Mouse (Mus musculus) embryonic facial prominence, embryonic 13.5 days (tissue): Measurements from ENCODE around the gene Pcolce. TPM values are rescaled to one million over a fixed set of nuclear protein-coding genes. Genes with fewer than 3 reads are reported as not detected.

Experiments used
- ATAC-seq: fragments of 200-750 bp; cut with Nextera tagmentation; 2 replicates; pipeline ENCODE4 v1.8.0; 2017; ENCODE audit warnings: low read depth; ENCODE audit not compliant: insufficient number of reproducible peaks, insufficient read depth, low FRiP score, low TSS enrichment
- H3K27ac ChIP-seq: fragments of 300-500 bp; sonication (generic); 2 replicates; pipeline ENCODE4 v1.5.1; 2015; ENCODE audit warnings: moderate library complexity, mild to moderate bottlenecking, inconsistent platforms
- H3K27me3 ChIP-seq: fragments of 300-500 bp; sonication (generic); 2 replicates; pipeline ENCODE4 v1.6.1; 2015; ENCODE audit warnings: mild to moderate bottlenecking, inconsistent platforms
- H3K36me3 ChIP-seq: fragments of 300-500 bp; sonication (generic); 2 replicates; pipeline ENCODE4 v1.6.1; 2015; ENCODE audit warnings: mild to moderate bottlenecking, inconsistent platforms
- H3K4me1 ChIP-seq: fragments of 300-500 bp; sonication (generic); 2 replicates; pipeline ENCODE4 v1.6.1; 2015; ENCODE audit warnings: inconsistent platforms
- H3K4me2 ChIP-seq: fragments of 300-500 bp; sonication (generic); 2 replicates; pipeline ENCODE4 v1.6.1; 2015; ENCODE audit warnings: moderate library complexity, mild to moderate bottlenecking, inconsistent platforms
- H3K4me3 ChIP-seq: fragments of 300-500 bp; sonication (generic); 2 replicates; pipeline ENCODE4 v1.5.1; 2015; ENCODE audit warnings: mild to moderate bottlenecking, inconsistent platforms
- H3K9ac ChIP-seq: fragments of 300-500 bp; sonication (generic); 2 replicates; pipeline ENCODE4 v1.6.1; 2015; ENCODE audit warnings: mild to moderate bottlenecking, inconsistent platforms
- H3K9me3 ChIP-seq: fragments of 300-500 bp; sonication (generic); 2 replicates; pipeline ENCODE4 v1.6.1; 2016; ENCODE audit warnings: inconsistent platforms
- WGBS: fragments of 180-500 bp; shearing (Covaris S2); methylation state at CpG from one replicate; pipeline ENCODE4 v1.1.7; 2015; ENCODE audit warnings: mixed read lengths; 5-methylcytosine and 5-hydroxymethylcytosine counted together
- polyA plus RNA-seq: library from polyadenylated mRNA; unstranded; fragments of >200 nt; fragmentation: Nextera tagmentation; extraction: Ambion mirVana; gene quantifications from 2 replicates; pipeline ENCODE4 v1.2.1, GENCODE M21; 2015

Gene Pcolce
- polyA plus RNA-seq, 1 experiment from 2014 or later: 135 TPM

GRCm38 (mm10) chr5:137562965-137563364 lies 50.6 kb downstream of the Pcolce start:
- no peaks in the 10 kb centered on the region for H3K4me1 ChIP-seq
- H3K36me3 ChIP-seq: no peaks in the 10 kb centered on the region
- 75% methylated on average over 10 of the region's 10 CpGs for WGBS
- ATAC-seq: no peak
- no peaks in the 10 kb centered on the region for H3K27me3 ChIP-seq
- no peak overlapping the region for H3K4me2 ChIP-seq
- no peak overlapping the region for H3K27ac ChIP-seq
- H3K4me3 ChIP-seq: no peak overlapping the region
- no peak overlapping the region for H3K9ac ChIP-seq
- no peaks in the 10 kb centered on the region for H3K9me3 ChIP-seq

GRCm38 (mm10) chr5:137561556-137561955 lies 52.0 kb downstream of the Pcolce start:
- H3K9me3 ChIP-seq: no peaks in the 10 kb centered on the region
- no peak overlapping the region for H3K9ac ChIP-seq
- no peaks in the 10 kb centered on the region for H3K27me3 ChIP-seq
- no peak for ATAC-seq
- H3K4me1 ChIP-seq: no peaks in the 10 kb centered on the region
- no peaks in the 10 kb centered on the region for H3K36me3 ChIP-seq
- H3K27ac ChIP-seq: no peak overlapping the region
- H3K4me2 ChIP-seq: no peak overlapping the region
- no peak overlapping the region for H3K4me3 ChIP-seq
- 76% methylated on average over 6 of the region's 6 CpGs for whole genome bisulfite sequencing

Other genes with a start within 250 kb of the Pcolce start
- gene Zan, start 136.7 kb downstream of the Pcolce start, polyA plus RNA-seq: 0.11 and 0.17 TPM in 2 replicates
- gene Pop7, start 111.3 kb downstream of the Pcolce start, polyA plus RNA-seq: 48.0 and 56.2 TPM in 2 replicates
- 16.3 and 17.1 TPM in 2 replicates for gene Gigyf1, start 95.2 kb downstream of the Pcolce start, polyA plus RNA-seq
- gene Epo, start 80.5 kb downstream of the Pcolce start, polyA plus RNA-seq: not detected in 2 replicates
- gene Gnb2, start 80.3 kb downstream of the Pcolce start, polyA plus RNA-seq: 360 and 396 TPM in 2 replicates
- gene Actl6b, start 60.3 kb downstream of the Pcolce start, polyA plus RNA-seq: 2.8 and 4.5 TPM in 2 replicates
- gene Tfr2, start 43.9 kb downstream of the Pcolce start, polyA plus RNA-seq: 0.35 and 1.7 TPM in 2 replicates
- 33.3 and 33.8 TPM in 2 replicates for gene Mospd3, start 12.7 kb downstream of the Pcolce start, polyA plus RNA-seq
- gene Fbxo24, start 15.2 kb upstream of the Pcolce start, polyA plus RNA-seq: 0.13 TPM in 1 of 2 replicates, not detected in the other
- gene Lrch4, start 15.3 kb upstream of the Pcolce start, polyA plus RNA-seq: 31.5 and 33.9 TPM in 2 replicates
- gene Gm20605, start 15.4 kb upstream of the Pcolce start, polyA plus RNA-seq: 7.9 and 8.2 TPM in 2 replicates
- 7.0 and 8.6 TPM in 2 replicates for gene Sap25, start 27.6 kb upstream of the Pcolce start, polyA plus RNA-seq
- 0.26 and 0.32 TPM in 2 replicates for gene Irs3, start 31.9 kb upstream of the Pcolce start, polyA plus RNA-seq
- 15.8 and 19.2 TPM in 2 replicates for gene Agfg2, start 70.9 kb upstream of the Pcolce start, polyA plus RNA-seq
- gene Nyap1, start 127.8 kb upstream of the Pcolce start, polyA plus RNA-seq: 3.5 and 4.4 TPM in 2 replicates
- gene Tsc22d4, start 131.9 kb upstream of the Pcolce start, polyA plus RNA-seq: 129 and 134 TPM in 2 replicates
- gene Ppp1r35, start 165.1 kb upstream of the Pcolce start, polyA plus RNA-seq: 28.4 and 30.6 TPM in 2 replicates
- gene Mepce, start 173.9 kb upstream of the Pcolce start, polyA plus RNA-seq: 14.2 and 14.7 TPM in 2 replicates
- 36.1 and 39.7 TPM in 2 replicates for gene Zcwpw1, start 174.0 kb upstream of the Pcolce start, polyA plus RNA-seq
- gene Pilra, start 222.5 kb upstream of the Pcolce start, polyA plus RNA-seq: 0.31 and 0.70 TPM in 2 replicates
- not detected in 2 replicates for gene Pilrb1, start 244.3 kb upstream of the Pcolce start, polyA plus RNA-seq